Mouse (Mus musculus) liver, adult 2 months (tissue): ENCODE measurements around the gene Ncf4.

Experiments used
- CTCF ChIP-seq: fragments of 200-500 bp; IDR thresholded peaks from 2 replicates; pipeline ENCODE4 v1.5.1; 2011; ENCODE audit warnings: low read depth, low read length, control low read depth
- POLR2A ChIP-seq: fragments of 200-500 bp; IDR thresholded peaks from 2 replicates; pipeline ENCODE4 v1.6.1; 2011; ENCODE audit warnings: low read length, control low read depth; ENCODE audit not compliant: insufficient read depth; ENCODE audit errors: extremely low read depth

GRCm38 (mm10) chr15:78258246-78258865 is 13.8 kb downstream of the Ncf4 start:
- TF ChIP-seq POLR2A (no peak), CTCF (no peak)
